9 mouse cellular contexts compared by ENCODE assay signal in genomic region chr17:86986449-86987138, GRCm38 (mm10). TPM values are rescaled to one million over a fixed set of nuclear protein-coding genes. Genes with fewer than 3 reads are reported as not detected.
DNase-seq lines count a peak whose midpoint lies in the region; ATAC-seq and TF ChIP-seq lines count a peak whose summit lies in the region.
"Had no signal": no experiment of that assay in that cellular context is flagged by ENCODE, and none has a peak within 500 bp of the region (broad histone marks: within the 10 kb centered on the region; RNA-seq: fewer than 3 reads in every experiment).

No protein-coding gene starts in this region.

- H3K27ac ChIP-seq in stomach, embryonic 14.5 days (ENCODE audit: low read length), result peak overlapping the region; percentile 3; the same call in 1 of the 2 replicates
- no peak overlapping the region; the same call in 1 of the 2 replicates for H3K27ac ChIP-seq in stomach, postnatal 0 days (replicated peaks)
- H3K27ac ChIP-seq in heart, embryonic 10.5 days, result peak overlapping the region; percentile 42; the same call in 1 of the 2 replicates
- peak overlapping the region; percentile 38; the same call in 1 of the 2 replicates for H3K27ac ChIP-seq in kidney, postnatal 0 days
- H3K27ac ChIP-seq in neural tube, embryonic 14.5 days (ENCODE audit: low read depth, low read length), result peak overlapping the region; percentile 29

- TF ChIP-seq EP300 in stomach, postnatal 0 days (optimal IDR thresholded peaks at IDR 0.05), result no peak

- peaks cover 8% of the 10 kb centered on the region for H3K4me1 ChIP-seq in stomach, embryonic 14.5 days (ENCODE audit: control insufficient read depth, insufficient read depth, low read length)
- H3K4me1 ChIP-seq in stomach, postnatal 0 days (replicated peaks; ENCODE audit: control insufficient read depth, insufficient read depth), result no peaks in the 10 kb centered on the region
- peaks cover 54% of the 10 kb centered on the region for H3K4me1 ChIP-seq in heart, embryonic 10.5 days
- peaks cover 7% of the 10 kb centered on the region; the same call in 1 of the 2 replicates for H3K4me1 ChIP-seq in kidney, postnatal 0 days (replicated peaks; ENCODE audit: insufficient read depth, low read length)
- H3K4me1 ChIP-seq in neural tube, embryonic 14.5 days (ENCODE audit: control insufficient read depth, insufficient read depth, low read length), result peaks cover 14% of the 10 kb centered on the region

- no peak for DNase-seq in stomach, postnatal 0 days (ENCODE audit: low spot score)
- no peak for DNase-seq in heart, embryonic 10.5 days (ENCODE audit: low spot score)
- peak; percentile 39 for DNase-seq in kidney, postnatal 0 days (ENCODE audit: low spot score)
- DNase-seq in MN1 (ENCODE audit: low spot score), result no peak
- no peak for DNase-seq in lung, adult 18-20 months
- no peak for DNase-seq in layer of hippocampus, adult 9-10 months (ENCODE audit: low spot score)
- DNase-seq: lung, postnatal 10 days had no signal

- no peaks in the 10 kb centered on the region for H3K27me3 ChIP-seq in stomach, embryonic 14.5 days (ENCODE audit: control insufficient read depth, insufficient read depth, low read length)
- H3K27me3 ChIP-seq in stomach, postnatal 0 days (ENCODE audit: control insufficient read depth, insufficient read depth, low read length), result no peaks in the 10 kb centered on the region
- no peaks in the 10 kb centered on the region for H3K27me3 ChIP-seq in heart, embryonic 10.5 days (ENCODE audit: insufficient read depth, poor library complexity, severe bottlenecking)
- no peaks in the 10 kb centered on the region for H3K27me3 ChIP-seq in kidney, postnatal 0 days (ENCODE audit: insufficient read depth, low read length)
- H3K27me3 ChIP-seq in neural tube, embryonic 14.5 days (ENCODE audit: control insufficient read depth, insufficient read depth, low read length), result no peaks in the 10 kb centered on the region

- H3K4me2 ChIP-seq in stomach, embryonic 14.5 days (replicated peaks; ENCODE audit: low read depth, low read length), result no peak overlapping the region
- H3K4me2 ChIP-seq in stomach, postnatal 0 days (replicated peaks; ENCODE audit: low read depth), result no peak overlapping the region
- H3K4me2 ChIP-seq in kidney, postnatal 0 days (ENCODE audit: low read length), result peak overlapping the region; percentile 14; the same call in 1 of the 2 replicates
- H3K4me2 ChIP-seq in neural tube, embryonic 14.5 days (ENCODE audit: low read depth, low read length), result no peak overlapping the region

- H3K9me3 ChIP-seq in stomach, embryonic 14.5 days (ENCODE audit: control insufficient read depth, low read depth, low read length), result no peaks in the 10 kb centered on the region
- no peaks in the 10 kb centered on the region for H3K9me3 ChIP-seq in stomach, postnatal 0 days (ENCODE audit: control insufficient read depth, low read length)
- H3K9me3 ChIP-seq in heart, embryonic 10.5 days, result no peaks in the 10 kb centered on the region
- H3K9me3 ChIP-seq in kidney, postnatal 0 days (replicated peaks; ENCODE audit: low read length), result no peaks in the 10 kb centered on the region
- H3K9me3 ChIP-seq in neural tube, embryonic 14.5 days (ENCODE audit: control insufficient read depth, low read length), result no peaks in the 10 kb centered on the region

- ATAC-seq in stomach, embryonic 14.5 days (ENCODE audit: insufficient number of reproducible peaks, insufficient read depth, low FRiP score, low read depth), result no peak
- ATAC-seq in stomach, postnatal 0 days (ENCODE audit: low FRiP score, low TSS enrichment), result no peak
- no peak for ATAC-seq in kidney, postnatal 0 days (replicated peaks; ENCODE audit: low FRiP score, low read depth)
- ATAC-seq in neural tube, embryonic 14.5 days (ENCODE audit: low read depth), result peak; percentile 34; the same call in 1 of the 2 replicates

- TF ChIP-seq CTCF in stomach, postnatal 0 days (IDR thresholded peaks at IDR 0.05; ENCODE audit: low read depth), result no peak
- TF ChIP-seq CTCF in kidney, postnatal 0 days (IDR thresholded peaks at IDR 0.05; ENCODE audit: low read depth), result no peak

- no peak overlapping the region for H3K4me3 ChIP-seq in stomach, embryonic 14.5 days (ENCODE audit: low read depth, low read length)
- no peak overlapping the region for H3K4me3 ChIP-seq in stomach, postnatal 0 days (ENCODE audit: low read depth, low read length)
- H3K4me3 ChIP-seq in heart, embryonic 10.5 days, result peak overlapping the region; percentile 34
- H3K4me3 ChIP-seq in kidney, postnatal 0 days (replicated peaks; ENCODE audit: low read depth, low read length), result no peak overlapping the region
- no peak overlapping the region for H3K4me3 ChIP-seq in neural tube, embryonic 14.5 days (ENCODE audit: low read depth, low read length)

- H3K36me3 ChIP-seq in stomach, embryonic 14.5 days (ENCODE audit: control insufficient read depth, insufficient read depth, low read length), result no peaks in the 10 kb centered on the region
- H3K36me3 ChIP-seq in stomach, postnatal 0 days (ENCODE audit: control insufficient read depth, insufficient read depth, low read length), result no peaks in the 10 kb centered on the region
- H3K36me3 ChIP-seq in heart, embryonic 10.5 days, result peaks cover 16% of the 10 kb centered on the region
- no peaks in the 10 kb centered on the region for H3K36me3 ChIP-seq in kidney, postnatal 0 days (ENCODE audit: insufficient read depth, low read length)
- H3K36me3 ChIP-seq in neural tube, embryonic 14.5 days (ENCODE audit: control insufficient read depth, insufficient read depth, low read length), result no peaks in the 10 kb centered on the region

- 48% methylated on average over 17 of the region's 17 CpGs for WGBS in stomach, embryonic 14.5 days
- WGBS in stomach, postnatal 0 days, result 53% methylated on average over 17 of the region's 17 CpGs
- 58% methylated on average over 17 of the region's 17 CpGs for WGBS in heart, embryonic 10.5 days
- WGBS in kidney, postnatal 0 days, result 45% methylated on average over 17 of the region's 17 CpGs
- 34% methylated on average over 17 of the region's 17 CpGs for WGBS in neural tube, embryonic 14.5 days

- H3K9ac ChIP-seq in stomach, embryonic 14.5 days (replicated peaks; ENCODE audit: low read depth, low read length), result no peak overlapping the region
- no peak overlapping the region for H3K9ac ChIP-seq in stomach, postnatal 0 days (ENCODE audit: low read length)
- 0 out of 2 replicates have a peak overlapping the region, but pooled peaks have one; percentile 14 for H3K9ac ChIP-seq in kidney, postnatal 0 days (ENCODE audit: low read depth, low read length)
- no peak overlapping the region for H3K9ac ChIP-seq in neural tube, embryonic 14.5 days (replicated peaks; ENCODE audit: low read depth, low read length)

RNA-seq across cellular contexts. Expression of gene Rhoq, which starts 23.7 kb away (rescaled TPM):
- 22.1 and 24.3 TPM in 2 replicates for polyA plus RNA-seq in stomach, embryonic 14.5 days (2014; fragmentation: Nextera tagmentation; extraction: Ambion mirVana)
- polyA plus RNA-seq in stomach, postnatal 0 days (2015; fragmentation: Nextera tagmentation; extraction: Ambion mirVana), result 5.6 and 6.2 TPM in 2 replicates
- polyA plus RNA-seq in heart, embryonic 10.5 days (2016; fragmentation: Nextera tagmentation; extraction: Ambion mirVana), result 15.5 and 15.9 TPM in 2 replicates
- polyA plus RNA-seq in kidney, postnatal 0 days (2015; fragmentation: Nextera tagmentation; extraction: Ambion mirVana), result 12.7 and 13.0 TPM in 2 replicates
- 9.1 and 9.7 TPM in 2 replicates for polyA plus RNA-seq in neural tube, embryonic 14.5 days (2014; fragmentation: Nextera tagmentation; extraction: Ambion mirVana)

RNA-seq across cellular contexts. Expression of gene Pigf, which starts 38.6 kb away (rescaled TPM):
- polyA plus RNA-seq in stomach, embryonic 14.5 days (2014; fragmentation: Nextera tagmentation; extraction: Ambion mirVana), result 46.4 and 47.4 TPM in 2 replicates
- polyA plus RNA-seq in stomach, postnatal 0 days (2015; fragmentation: Nextera tagmentation; extraction: Ambion mirVana), result 49.4 and 50.2 TPM in 2 replicates
- polyA plus RNA-seq in heart, embryonic 10.5 days (2016; fragmentation: Nextera tagmentation; extraction: Ambion mirVana), result 25.5 and 32.2 TPM in 2 replicates
- 48.4 and 48.7 TPM in 2 replicates for polyA plus RNA-seq in kidney, postnatal 0 days (2015; fragmentation: Nextera tagmentation; extraction: Ambion mirVana)
- 34.4 and 38.7 TPM in 2 replicates for polyA plus RNA-seq in neural tube, embryonic 14.5 days (2014; fragmentation: Nextera tagmentation; extraction: Ambion mirVana)

RNA-seq across cellular contexts. Expression of gene Cript, which starts 38.8 kb away (rescaled TPM):
- 132 and 142 TPM in 2 replicates for polyA plus RNA-seq in stomach, embryonic 14.5 days (2014; fragmentation: Nextera tagmentation; extraction: Ambion mirVana)
- 138 and 140 TPM in 2 replicates for polyA plus RNA-seq in stomach, postnatal 0 days (2015; fragmentation: Nextera tagmentation; extraction: Ambion mirVana)
- polyA plus RNA-seq in heart, embryonic 10.5 days (2016; fragmentation: Nextera tagmentation; extraction: Ambion mirVana), result 113 and 115 TPM in 2 replicates
- polyA plus RNA-seq in kidney, postnatal 0 days (2015; fragmentation: Nextera tagmentation; extraction: Ambion mirVana), result 171 and 177 TPM in 2 replicates
- 217 and 236 TPM in 2 replicates for polyA plus RNA-seq in neural tube, embryonic 14.5 days (2014; fragmentation: Nextera tagmentation; extraction: Ambion mirVana)

RNA-seq across cellular contexts. Expression of gene Atp6v1e2, which starts 38.9 kb away (rescaled TPM):
- not detected in 2 replicates for polyA plus RNA-seq in stomach, embryonic 14.5 days (2014; fragmentation: Nextera tagmentation; extraction: Ambion mirVana)
- polyA plus RNA-seq in stomach, postnatal 0 days (2015; fragmentation: Nextera tagmentation; extraction: Ambion mirVana), result 0.12 TPM in 1 of 2 replicates, not detected in the other
- not detected in 2 replicates for polyA plus RNA-seq in heart, embryonic 10.5 days (2016; fragmentation: Nextera tagmentation; extraction: Ambion mirVana)
- 0.14 TPM in 1 of 2 replicates, not detected in the other for polyA plus RNA-seq in kidney, postnatal 0 days (2015; fragmentation: Nextera tagmentation; extraction: Ambion mirVana)
- not detected in 2 replicates for polyA plus RNA-seq in neural tube, embryonic 14.5 days (2014; fragmentation: Nextera tagmentation; extraction: Ambion mirVana)
